Mouse (Mus musculus) bone marrow, adult 2 months (tissue): ENCODE results near the gene Amigo1. TPM values are rescaled to one million over a fixed set of nuclear protein-coding genes. Genes with fewer than 3 reads are reported as not detected.

Experiments
- H3K27ac ChIP-seq: fragments of 200-500 bp; 2 replicates; pipeline ENCODE4 v1.5.1; 2012; ENCODE audit warnings: low read depth, mild to moderate bottlenecking, control low read depth, inconsistent platforms, low read length; ENCODE audit not compliant: control insufficient read depth, poor library complexity, insufficient read depth
- H3K4me1 ChIP-seq: fragments of 200-500 bp; 2 replicates; pipeline ENCODE4 v1.6.1; 2011; ENCODE audit warnings: low read length; ENCODE audit not compliant: control insufficient read depth, insufficient read depth
- H3K4me3 ChIP-seq: fragments of 200-500 bp; replicated peaks from 2 replicates; pipeline ENCODE3; 2011; ENCODE audit warnings: mild to moderate bottlenecking, low read depth, low read length, control low read depth; ENCODE audit not compliant: control insufficient read depth
- CTCF ChIP-seq: fragments of 200-500 bp; IDR thresholded peaks from 2 replicates; pipeline ENCODE4 v1.5.1; 2011; ENCODE audit warnings: low read length, control low read depth; ENCODE audit not compliant: control insufficient read depth, insufficient read depth
- POLR2A ChIP-seq: fragments of 200-500 bp; IDR thresholded peaks from 2 replicates; pipeline ENCODE4 v1.6.1; 2011; ENCODE audit warnings: low read depth, mild to moderate bottlenecking, control low read depth, low read length, borderline replicate concordance; ENCODE audit not compliant: control insufficient read depth
- WGBS: fragments of 180-500 bp; shearing (Covaris S2); methylation state at CpG from one replicate; pipeline ENCODE4 v1.1.7; 2018; 5-methylcytosine and 5-hydroxymethylcytosine counted together
- polyA plus RNA-seq: library from polyadenylated mRNA; stranded (reverse); fragments of >200 nt; gene quantifications from 2 replicates; pipeline ENCODE4 v1.2.4, GENCODE M21; 2011; ENCODE audit warnings: low replicate concordance; ENCODE audit not compliant: missing spikeins, insufficient read depth, insufficient read length

Gene Amigo1
- polyA plus RNA-seq = 0.75 and 1.9 TPM in 2 replicates

DNA sequence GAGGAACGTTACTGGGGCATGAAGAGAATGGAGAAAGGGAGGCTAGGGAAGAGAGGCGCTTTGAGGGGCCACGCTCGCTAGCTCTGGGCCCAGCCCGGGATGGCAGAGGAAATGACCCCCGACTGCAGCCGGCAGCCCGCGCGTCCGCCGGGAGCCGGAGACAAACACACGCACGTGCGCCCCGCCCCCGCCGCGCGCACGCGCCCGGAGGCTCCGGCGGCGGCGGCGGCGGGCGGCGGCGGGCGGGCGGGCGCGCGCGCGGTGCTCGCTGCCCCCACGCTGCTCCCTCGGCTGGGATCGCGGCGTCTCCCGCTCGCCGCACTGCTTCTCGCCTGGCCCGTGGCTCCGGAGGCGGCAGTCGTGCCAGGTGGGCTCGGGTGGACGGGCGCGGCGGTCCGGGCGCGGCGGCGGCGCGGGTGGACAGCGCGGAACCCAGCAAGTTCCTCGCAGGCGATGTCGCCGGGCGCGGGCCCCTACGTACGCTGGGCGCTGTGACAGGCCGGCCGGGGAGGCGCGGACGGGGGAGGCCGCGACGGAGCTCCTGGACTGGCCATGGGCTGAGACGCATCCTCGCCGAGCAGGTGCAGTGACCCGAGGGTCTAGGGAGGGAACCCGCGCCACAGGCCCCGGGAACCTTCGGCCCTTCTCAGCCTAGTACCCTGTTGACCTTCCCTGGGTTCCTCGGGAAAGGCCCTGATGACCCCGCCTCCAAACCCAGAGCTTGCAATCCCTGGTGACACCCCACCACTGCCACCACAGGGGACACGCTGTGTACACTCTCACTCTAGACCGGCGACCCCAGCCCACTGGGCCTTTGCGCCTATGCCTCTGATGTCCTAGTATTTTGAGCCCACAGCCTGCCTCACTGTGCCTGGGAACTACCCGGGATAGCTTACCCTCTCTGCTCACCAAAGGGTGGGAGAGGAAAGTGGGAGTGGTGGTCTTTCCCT, at the start of gene Amigo1:
Gene Amigo1, plus strand, starts transcription at position 238 of the 950 bp plus-strand sequence.
- H3K4me3 ChIP-seq = peak within 1 kb of the TSS; percentile 72
- peaks cover 5% of the 10 kb centered on the region for H3K4me1 ChIP-seq
- H3K27ac ChIP-seq = no peak within 1 kb of the TSS; the same call in 1 of the 2 replicates
- TF ChIP-seq CTCF (no peak), POLR2A (no peak)
- 2% methylated on average over 96 of the region's 100 CpGs for WGBS

DNA sequence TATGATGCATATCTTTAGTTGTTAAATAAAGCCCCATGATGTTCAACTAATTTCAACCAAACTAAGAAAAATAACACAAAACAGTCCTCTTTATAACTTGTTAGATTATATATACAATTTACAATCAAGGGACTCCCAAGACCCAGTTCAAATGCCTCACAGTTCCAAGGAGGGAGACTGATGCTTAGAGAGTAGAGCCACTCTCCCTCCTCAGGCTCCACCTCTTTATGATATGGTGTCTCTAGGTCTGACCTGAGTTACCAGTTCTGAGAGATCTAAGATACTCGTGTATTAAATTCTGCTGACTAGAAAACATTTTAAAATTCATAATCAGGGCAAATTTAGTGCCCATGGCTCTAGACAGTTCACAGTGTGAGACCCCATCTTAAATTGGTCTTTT, 47.0 kb upstream of the Amigo1 start:
- 54% methylated on average over 1 of the region's 1 CpGs for WGBS
- peaks cover 1% of the 10 kb centered on the region; the same call in 1 of the 2 replicates for H3K4me1 ChIP-seq
- TF ChIP-seq POLR2A (no peak), CTCF (no peak)

DNA sequence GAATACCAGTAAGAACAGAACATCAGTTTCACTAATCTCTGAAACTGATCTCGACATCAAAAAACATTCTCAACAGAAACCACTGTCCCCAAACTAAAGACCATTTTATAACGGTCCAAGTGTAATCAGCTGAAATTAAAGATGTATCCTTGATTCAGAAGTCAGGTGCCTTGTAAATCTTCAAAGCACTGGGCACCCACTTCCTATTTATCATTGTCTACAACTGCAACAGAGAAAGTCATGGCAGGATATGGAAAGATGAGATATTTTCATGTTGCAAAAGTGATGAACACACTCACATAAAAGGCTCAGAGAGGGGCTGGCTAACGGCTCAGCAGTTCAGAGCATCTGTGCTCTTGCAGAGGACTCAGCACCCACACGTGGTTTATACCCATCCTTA, 45.3 kb upstream of the Amigo1 start:
- 38% methylated on average over 4 of the region's 4 CpGs for WGBS
- TF ChIP-seq POLR2A (no peak), CTCF (no peak)
- no peak overlapping the region for H3K4me3 ChIP-seq
- peaks cover 1% of the 10 kb centered on the region; the same call in 1 of the 2 replicates for H3K4me1 ChIP-seq
- H3K27ac ChIP-seq = no peak overlapping the region

More for the DNA sequence above, 47.0 kb upstream of the Amigo1 start:
- H3K4me3 ChIP-seq = no peak overlapping the region
- no peak overlapping the region for H3K27ac ChIP-seq

DNA sequence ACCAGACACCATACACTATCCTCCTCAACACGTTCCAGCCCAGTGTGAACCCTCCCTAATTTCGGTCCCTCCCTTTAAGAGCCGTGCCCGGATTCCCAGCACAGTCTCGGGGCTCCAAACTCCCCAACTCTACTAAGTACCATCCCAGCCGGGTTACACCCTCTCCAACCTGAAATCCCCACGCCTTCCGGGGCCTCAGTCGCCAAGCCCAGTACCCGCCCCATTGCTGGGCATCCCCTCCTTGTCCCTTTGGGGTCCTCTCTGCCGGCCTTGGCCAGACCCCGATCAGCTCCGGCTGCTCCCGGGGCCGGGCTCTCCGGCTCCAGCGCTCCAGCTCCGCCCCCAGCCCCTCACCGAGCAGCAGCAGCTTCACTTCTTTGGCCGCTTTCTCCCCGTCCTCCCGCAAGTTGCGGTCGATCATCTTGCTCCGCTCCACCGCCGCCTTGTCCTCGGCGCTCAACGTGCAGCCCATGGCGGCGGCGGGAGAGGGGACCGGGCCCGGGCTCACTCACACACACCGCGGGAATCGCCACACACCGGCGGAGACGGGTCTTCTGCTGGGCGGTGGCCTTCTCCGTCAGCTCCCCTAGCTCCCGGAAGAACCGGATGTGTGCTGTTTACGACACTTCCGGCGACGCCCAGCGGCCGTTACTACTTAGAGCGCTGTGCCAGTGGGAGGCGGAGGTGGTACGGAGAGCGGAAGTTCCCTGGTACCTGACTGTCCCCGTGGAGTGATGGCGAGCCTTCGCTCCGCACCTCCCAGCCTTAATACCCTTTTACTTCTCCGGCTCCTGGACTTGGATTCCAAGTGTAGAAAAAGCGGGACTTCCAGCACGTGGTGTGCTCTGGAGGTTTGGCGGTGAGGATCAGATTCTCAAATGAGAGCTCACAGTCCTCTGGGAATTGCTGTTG, 40.3 kb upstream of the Amigo1 start, which contains the start of gene Gnai3:
Gene Gnai3, minus strand, starts transcription at position 613 of the 912 bp plus-strand sequence.
- WGBS = under 1% methylated on average over 63 of the region's 63 CpGs
- TF ChIP-seq POLR2A = peak; percentile 98
- peak; percentile 39; the same call in 1 of the 2 replicates for TF ChIP-seq CTCF
- Histone ChIP-seq H3K4me1 (peaks cover 2% of the 10 kb centered on the region; the same call in 1 of the 2 replicates), H3K27ac (peak within 1 kb of the TSS; percentile 98), H3K4me3 (peak within 1 kb of the TSS; percentile 95)

DNA sequence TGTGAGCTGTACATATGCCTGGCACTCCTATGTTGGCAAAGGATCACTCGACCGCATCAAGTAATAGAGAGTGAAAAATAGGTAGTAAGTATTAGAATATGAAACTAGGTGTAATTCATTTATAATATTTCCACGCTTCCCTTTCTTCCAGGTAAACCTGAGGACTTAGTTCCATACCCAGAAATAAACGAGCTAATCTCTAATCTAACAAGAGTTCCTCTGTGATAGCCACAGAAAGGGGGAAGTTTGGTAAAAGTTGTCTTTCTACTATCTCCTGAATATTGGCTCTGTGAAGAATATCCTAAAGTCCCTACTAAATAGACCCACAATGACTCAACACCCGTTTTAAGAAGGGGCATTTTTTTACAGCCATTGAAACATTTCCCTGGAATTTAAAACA, 39.5 kb upstream of the Amigo1 start:
- TF ChIP-seq POLR2A (no peak), CTCF (no peak)
- Histone ChIP-seq H3K4me3 (peak overlapping the region; percentile 95), H3K27ac (peak overlapping the region; percentile 98; the same call in 1 of the 2 replicates), H3K4me1 (peaks cover 2% of the 10 kb centered on the region; the same call in 1 of the 2 replicates)
- WGBS = 19% methylated on average over 5 of the region's 5 CpGs

DNA sequence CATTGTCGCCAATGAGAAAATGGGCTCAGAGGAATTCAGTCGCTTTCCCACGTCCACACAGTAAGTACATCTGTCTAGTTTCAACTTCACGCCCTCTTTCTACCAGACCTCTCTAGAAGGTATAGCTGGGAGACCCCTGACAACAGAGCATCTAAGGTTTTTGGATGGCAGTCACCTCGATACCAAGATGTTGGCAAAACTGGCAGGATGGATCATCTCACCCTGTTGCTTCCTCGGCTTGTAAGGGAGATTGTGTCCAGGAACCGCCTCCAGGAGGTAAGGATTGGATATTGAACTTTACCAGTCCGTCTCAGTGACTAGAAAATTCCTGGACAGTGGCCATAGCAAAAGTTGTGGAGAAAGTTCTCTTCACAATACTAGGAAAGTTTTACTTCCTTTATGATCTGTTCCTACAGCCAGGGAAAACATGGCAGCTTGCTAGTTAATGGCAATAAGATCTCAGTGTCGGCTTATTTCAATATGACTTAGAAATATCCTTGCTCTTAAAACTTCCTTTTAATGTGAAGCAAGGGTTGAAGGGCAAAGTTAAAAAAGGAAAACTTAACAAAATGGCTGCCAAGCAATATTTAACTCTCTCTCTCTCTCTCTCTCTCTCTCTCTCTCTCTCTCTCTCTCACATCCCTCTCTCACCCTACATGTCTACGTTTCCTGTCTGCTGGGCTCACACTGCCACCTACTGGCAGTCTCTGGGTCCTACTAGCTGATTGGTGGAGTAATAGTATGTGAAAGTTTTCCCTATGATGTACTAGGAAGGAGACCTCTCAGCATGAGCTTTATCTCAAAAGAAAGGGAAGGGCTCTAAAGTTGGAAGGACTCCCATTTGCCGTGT, 38.5 kb upstream of the Amigo1 start:
- TF ChIP-seq POLR2A = no peak
- TF ChIP-seq CTCF = peak; percentile 98
- Histone ChIP-seq H3K4me1 (peaks cover 4% of the 10 kb centered on the region), H3K4me3 (no peak overlapping the region), H3K27ac (no peak overlapping the region)
- WGBS = 62% methylated on average over 11 of the region's 11 CpGs

DNA sequence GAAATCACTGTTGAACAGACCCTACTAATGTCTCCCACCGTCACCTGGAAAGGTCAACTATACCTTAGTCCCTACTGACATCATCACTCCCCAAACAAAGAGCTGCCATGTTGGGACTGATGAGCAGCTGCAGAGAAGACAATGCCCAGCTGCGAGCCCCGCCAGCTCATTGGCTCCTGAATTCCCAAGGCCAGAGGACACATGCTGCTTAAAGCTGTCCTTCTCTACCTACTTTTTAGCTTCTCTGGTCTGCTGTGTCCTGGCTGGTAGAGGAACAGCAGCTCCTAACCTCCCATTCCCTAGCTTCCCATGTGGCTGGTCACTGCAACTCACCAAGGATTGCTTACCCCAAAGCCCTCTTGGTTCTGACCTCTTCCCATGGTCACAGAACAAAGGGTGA, 33.8 kb upstream of the Amigo1 start:
- Histone ChIP-seq H3K4me3 (no peak overlapping the region), H3K27ac (no peak overlapping the region), H3K4me1 (peaks cover 2% of the 10 kb centered on the region)
- TF ChIP-seq CTCF = no peak
- TF ChIP-seq POLR2A = no peak
- WGBS = 89% methylated on average over 3 of the region's 3 CpGs

DNA sequence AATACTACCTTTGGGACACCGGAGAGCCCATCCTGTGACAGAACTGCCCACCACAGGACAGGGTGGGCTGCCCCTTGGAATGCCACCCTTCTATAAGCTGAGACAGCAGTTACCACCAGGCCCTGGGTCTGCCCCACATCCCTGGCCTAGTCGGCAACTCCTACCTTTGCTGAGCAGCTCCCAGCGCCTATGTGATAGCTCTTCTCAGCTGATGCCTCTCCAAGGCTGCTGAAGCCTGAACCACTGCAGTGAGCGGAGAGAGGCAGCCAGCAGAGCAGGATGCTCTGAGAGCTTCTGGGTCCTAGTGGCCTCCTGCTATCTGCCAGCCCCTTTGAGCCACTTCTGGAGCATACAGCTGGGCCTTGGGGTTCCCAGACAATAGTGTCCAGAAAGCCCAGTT, 31.5 kb upstream of the Amigo1 start, which contains the start of gene Gpr61:
Gene Gpr61, minus strand, starts transcription at position 227 of the 400 bp plus-strand sequence.
- WGBS = 73% methylated on average over 4 of the region's 4 CpGs
- H3K4me1 ChIP-seq = peaks cover 2% of the 10 kb centered on the region
- TF ChIP-seq POLR2A = no peak
- TF ChIP-seq CTCF = no peak
- H3K4me3 ChIP-seq = no peak within 1 kb of the TSS
- H3K27ac ChIP-seq = no peak within 1 kb of the TSS
